Mouse (Mus musculus) layer of hippocampus, postnatal 25 days (tissue): Measurements from ENCODE around the gene Gpr83. TPM values are rescaled to one million over a fixed set of nuclear protein-coding genes. Genes with fewer than 3 reads are reported as not detected.

ENCODE experiments used
- DNase-seq, 2 experiments: peaks; one replicate each; pipeline ENCODE4 v3.0.0; 2022; ENCODE audit warnings: mixed read lengths in 2 of 2, low spot score in 1 of 2; ENCODE audit errors: extremely low spot score in 1 of 2
- total RNA-seq, 2 experiments: library from RNA; stranded (reverse); gene quantifications; 2 replicates each; pipeline ENCODE4 v1.2.3; 2021

Gpr83 gene
- total RNA-seq: 10 to 100 TPM; 13.8 to 13.9 TPM

- peak; percentile 41 to 46 for DNase-seq
These were observed at the start of gene Gpr83 for GRCm38 (mm10) chr9:14859868-14860639. TSS of gene Gpr83 (plus strand) at chr9:14860210.

DNA sequence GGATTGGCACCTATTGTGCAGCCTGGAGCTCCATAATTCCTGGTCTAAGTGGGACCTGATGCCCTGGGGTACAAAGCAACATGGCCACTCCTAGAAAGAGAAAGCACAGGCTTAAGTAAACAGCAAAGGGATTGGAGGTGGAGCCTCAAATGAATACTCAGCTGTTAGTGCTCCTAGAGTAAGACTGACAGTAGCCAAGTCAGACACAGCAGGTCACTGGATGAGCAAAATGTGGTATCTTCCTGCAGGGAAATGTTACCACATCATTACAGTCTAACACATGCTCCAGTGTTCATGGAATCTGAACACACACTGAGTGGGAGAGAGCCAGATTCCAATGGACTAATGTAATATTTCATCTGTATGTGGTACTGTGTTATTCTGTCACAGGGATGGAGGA, 38.6 kb upstream of the Gpr83 start:
- no peak for DNase-seq

GRCm38 (mm10) chr9:14824840-14825239, 35.2 kb upstream of the Gpr83 start:
- DNase-seq: no peak

DNA sequence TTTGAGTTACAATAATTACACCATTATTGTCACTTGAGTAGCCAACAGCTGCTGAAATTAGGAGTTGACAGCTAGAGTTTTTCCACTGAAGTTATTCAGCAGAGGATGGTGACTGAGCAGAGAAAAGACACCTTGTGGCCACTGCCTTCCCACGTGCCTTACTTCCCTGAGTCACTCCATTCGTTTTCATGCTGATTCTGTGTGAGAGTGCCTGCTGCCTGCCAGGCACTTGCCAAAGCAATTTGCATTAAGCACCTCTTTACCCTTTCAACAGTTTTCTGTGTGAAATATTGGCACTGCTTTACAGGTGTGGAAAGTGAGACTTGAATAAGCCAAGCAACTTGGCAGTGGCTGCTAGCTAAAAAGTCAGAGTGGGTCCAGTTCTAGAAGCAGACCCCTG, 32.1 kb upstream of the Gpr83 start:
- DNase-seq: no peak

GRCm38 (mm10) chr9:14832046-14832445, 28.0 kb upstream of the Gpr83 start:
- no peak for DNase-seq

GRCm38 (mm10) chr9:14835335-14836075, 24.5 kb upstream of the Gpr83 start:
- no peak for DNase-seq

DNA sequence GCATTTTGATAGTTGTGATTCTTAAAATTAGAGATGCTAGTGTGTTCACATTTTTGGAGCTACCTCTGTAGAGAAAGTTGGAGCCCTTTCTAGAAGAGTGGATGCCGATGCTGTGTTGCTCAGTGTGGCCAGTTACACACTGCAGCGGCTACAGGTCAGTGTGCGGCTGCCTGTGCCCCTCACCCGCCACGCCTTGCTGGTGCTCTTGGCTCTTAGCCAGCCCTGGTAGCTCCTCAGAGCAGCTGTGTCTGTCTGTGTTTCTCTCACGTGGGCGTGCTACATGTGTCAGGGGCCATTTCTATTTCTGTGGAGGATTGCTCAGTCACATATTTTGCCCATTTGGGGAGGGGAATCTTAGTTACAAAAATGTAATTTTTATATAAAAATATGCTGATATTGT, 20.5 kb upstream of the Gpr83 start:
- no peak for DNase-seq

DNA sequence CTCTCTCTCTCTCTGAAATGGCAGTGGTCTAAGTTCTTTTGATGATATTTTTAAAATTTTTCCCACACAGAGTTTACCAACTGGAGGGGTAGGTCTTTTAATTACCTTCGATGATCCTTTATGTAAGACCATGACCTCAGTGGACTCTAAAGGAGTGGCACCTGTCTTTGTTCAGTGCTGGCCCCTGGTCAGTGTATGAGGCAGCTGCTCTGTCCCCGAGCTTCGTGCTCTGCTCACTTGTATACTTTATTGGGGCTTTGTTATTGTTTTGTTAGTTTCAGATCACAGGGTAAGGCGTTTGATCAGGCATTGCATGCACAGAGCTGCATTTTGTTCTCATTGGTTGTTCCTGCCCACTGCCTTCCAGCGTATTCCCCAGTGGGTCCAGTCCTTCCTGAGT, 20.0 kb upstream of the Gpr83 start:
- no peak for DNase-seq

DNA sequence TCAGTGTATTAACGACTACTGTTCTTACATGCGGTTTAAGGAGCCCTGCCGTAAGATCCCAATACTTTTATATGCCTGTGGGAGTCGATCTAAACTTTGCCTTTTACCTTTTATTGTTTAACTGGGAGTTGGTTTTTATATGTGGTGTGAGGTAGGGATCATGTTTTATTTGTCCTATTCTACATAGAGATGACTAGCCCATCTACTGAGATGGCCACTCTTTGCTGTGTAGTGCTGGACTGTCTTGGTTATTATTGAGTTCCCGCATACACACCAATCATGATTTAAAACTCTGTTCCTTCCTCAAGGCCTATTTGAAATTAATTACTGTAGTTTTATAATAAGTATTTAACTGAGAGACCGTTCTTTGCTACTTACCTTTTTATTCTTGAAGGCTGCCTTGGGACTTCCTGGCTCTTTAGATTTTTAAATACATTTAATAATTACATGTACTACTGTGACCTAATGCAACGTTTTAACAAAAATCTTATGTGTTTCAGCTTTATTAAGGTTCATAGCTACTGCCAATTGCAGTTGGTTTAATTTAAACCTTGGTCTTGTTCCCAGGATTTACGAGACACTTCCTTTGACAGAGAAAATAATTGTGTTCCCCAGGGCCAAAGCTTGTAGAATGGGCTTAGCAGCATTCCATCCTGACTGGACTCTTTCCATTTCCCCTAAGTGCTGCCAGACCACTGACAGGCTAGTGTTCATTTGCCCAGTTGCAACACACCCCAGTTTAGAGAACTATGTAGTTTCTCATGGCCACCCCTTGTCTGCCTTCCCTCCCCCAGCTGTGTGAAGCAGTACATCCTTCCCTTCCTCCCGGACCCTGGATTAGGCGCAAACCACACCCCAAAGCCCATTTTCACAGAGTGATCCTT, 17.9 kb upstream of the Gpr83 start:
- no peak for DNase-seq

- no peak for DNase-seq
These were observed 16.6 kb upstream of the Gpr83 start for GRCm38 (mm10) chr9:14843311-14843857.

- DNase-seq: no peak
These were observed 16.1 kb upstream of the Gpr83 start for GRCm38 (mm10) chr9:14843901-14844300.

DNA sequence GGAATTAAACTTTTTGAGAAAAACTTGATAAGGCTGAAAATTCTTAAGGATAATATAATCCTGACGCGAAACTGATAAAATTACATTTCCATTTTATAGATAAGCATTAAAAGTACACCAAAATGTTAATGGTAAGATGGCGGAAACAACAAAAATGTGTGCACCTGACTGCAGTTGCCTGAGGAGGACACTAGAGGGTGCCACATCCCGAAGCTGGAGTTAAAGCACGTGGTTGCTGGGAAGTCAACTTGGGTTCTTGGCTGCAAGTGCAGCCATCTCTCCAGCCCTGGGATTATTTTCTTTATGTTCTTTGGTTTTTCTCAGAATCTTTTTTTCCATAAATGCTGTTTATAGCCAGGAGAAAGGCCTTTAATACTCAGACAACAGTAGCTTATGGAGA, 13.6 kb upstream of the Gpr83 start:
- no peak for DNase-seq

GRCm38 (mm10) chr9:14848267-14848935, 11.6 kb upstream of the Gpr83 start:
- no peak for DNase-seq

DNA sequence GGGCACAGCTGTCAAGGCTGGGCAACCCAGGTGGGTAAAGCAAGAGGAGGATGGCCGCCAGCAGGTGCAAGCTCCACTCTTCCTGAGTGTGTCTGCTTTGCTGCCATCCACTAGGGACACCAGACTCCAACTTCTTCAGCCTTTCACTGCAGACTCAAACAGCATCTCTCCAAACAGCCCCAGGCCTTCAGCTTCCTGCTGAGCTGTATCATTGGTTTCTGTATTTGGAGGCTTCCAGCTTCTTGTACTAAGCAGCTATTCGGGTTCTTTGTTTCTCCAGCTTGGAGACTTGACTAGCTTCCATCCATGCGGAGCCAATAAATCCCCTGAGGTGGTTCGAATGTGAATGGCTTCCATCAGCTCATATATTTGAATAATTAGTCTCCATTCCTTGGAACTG, 5.4 kb upstream of the Gpr83 start:
- DNase-seq: no peak

DNA sequence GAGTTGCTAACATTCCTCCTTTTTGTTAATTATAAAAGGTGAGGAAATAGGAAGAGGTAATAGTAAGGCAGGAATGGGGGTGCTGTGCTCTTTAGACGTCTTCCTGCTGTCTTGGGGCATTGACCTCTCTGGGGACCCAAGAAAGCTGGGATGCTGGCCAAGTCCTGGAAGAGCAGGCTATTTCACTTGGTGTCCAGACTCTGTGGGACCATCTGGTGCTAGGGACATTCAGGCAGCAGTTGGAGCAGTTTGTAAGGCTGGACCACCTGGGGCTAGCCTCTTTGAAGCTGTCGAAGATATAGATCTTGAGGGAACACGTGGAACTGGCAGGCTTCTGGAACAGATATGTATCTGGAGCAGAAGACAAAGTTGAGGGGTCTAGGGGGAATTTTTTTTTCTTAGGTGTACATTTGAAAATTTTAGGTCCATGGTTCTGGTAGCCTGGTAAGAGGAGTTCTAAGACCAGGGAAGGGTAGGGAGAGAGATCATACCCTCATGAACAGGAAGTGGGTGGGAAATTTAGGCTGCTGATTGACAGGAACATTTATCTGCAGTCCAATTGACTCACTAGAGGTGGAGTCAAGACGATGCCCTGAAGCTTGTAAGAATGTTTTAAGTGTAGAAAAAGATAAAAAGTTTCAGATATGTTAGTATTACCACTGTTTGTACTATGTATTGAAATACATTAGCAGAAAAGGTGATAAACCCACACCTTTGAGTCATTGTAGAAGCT, 2.9 kb upstream of the Gpr83 start:
- DNase-seq: no peak

DNA sequence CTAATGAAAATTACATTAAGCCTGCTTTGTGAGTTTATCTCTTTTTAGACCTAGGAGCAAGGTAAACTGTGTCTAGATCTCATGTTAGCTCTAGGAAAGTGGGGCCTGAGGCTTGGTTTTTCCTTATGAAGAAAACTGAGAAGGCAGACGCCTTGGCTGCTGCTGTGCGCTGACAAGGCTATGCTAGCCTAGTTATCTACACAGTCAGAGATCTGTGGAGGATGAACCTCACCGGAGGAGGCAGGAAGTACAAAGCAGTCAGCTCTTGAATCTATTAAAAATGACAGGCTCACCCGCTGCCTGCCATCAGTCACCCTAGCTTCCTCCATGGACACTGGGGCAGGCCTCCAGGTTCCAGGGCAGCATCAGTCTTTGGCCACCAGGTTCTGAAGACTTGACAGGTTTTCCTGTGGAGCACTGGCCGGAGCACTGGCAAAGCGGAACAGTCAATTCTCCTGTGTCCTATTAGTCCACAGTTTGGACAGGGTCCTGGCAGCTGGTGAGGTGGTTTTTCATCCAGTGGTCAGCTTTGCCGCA, 1.8 kb upstream of the Gpr83 start:
- DNase-seq: no peak

DNA sequence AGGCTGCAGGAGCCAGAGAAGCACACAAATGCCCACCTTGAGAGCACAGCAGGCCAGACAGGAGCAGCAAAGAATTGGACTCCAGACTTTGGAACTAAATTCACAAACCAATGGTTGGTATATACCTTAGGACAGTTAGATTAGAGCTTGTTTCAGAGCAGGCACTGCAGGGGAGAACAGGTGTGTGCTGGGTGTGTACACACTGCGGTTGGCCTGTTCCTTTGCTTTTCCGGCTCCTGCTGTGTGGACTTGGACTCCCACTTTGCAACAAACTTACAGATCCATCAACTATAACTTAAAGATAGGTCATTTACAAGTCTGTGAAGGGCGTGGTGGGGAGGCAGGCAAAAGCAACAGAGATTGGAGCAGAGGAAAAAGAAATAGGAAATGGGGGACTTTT, 1.2 kb upstream of the Gpr83 start:
- DNase-seq: no peak

- no peak for DNase-seq
These were observed 3.1 kb downstream of the Gpr83 start for GRCm38 (mm10) chr9:14863126-14863525.

DNA sequence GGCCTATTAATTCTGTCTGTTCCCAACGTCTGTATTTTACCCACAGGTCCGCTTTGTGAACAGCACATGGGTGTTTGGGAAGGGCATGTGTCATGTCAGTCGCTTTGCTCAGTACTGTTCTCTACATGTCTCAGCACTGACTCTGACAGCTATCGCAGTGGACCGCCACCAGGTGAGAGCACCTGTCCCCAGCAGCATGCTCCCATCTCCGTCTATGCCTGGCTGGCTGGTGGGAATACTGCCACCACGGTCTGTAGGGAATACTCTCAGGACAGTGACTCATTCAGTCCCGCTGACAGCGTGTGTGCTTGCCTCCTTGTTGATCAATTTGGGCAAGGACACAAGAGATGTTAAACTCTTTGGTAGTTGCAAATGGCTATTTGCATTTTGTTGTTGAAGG, 4.7 kb downstream of the Gpr83 start:
- DNase-seq: no peak
